Mouse (Mus musculus): Measurements from ENCODE around the gene Gpr84. TPM values are rescaled to one million over a fixed set of nuclear protein-coding genes. Genes with fewer than 3 reads are reported as not detected.

Gene Gpr84
- total RNA-seq, 2 experiments from 2014 or later = 0.96 to 1.3 TPM

Other genes starting within 250 kb of the Gpr84 start
- gene Smug1, start 143.5 kb downstream of the Gpr84 start, total RNA-seq (2015; ENCODE audit: low replicate concordance) = 1.5 TPM in 1 of 2 replicates, not detected in the other
- gene Smug1, start 143.5 kb downstream of the Gpr84 start, total RNA-seq (2017; ENCODE audit: low replicate concordance) = 0.70 and 1.0 TPM in 2 replicates
- gene Cbx5, start 70.8 kb downstream of the Gpr84 start, total RNA-seq (2015; ENCODE audit: low replicate concordance) = 42.0 and 42.1 TPM in 2 replicates
- 49.5 and 57.4 TPM in 2 replicates for gene Cbx5, start 70.8 kb downstream of the Gpr84 start, total RNA-seq (2017; ENCODE audit: low replicate concordance)
- gene Hnrnpa1, start 70.2 kb downstream of the Gpr84 start, total RNA-seq (2015; ENCODE audit: low replicate concordance) = 130 and 135 TPM in 2 replicates
- 189 and 286 TPM in 2 replicates for gene Hnrnpa1, start 70.2 kb downstream of the Gpr84 start, total RNA-seq (2017; ENCODE audit: low replicate concordance)
- gene Nfe2, start 52.2 kb downstream of the Gpr84 start, total RNA-seq (2015; ENCODE audit: low replicate concordance) = 449 and 473 TPM in 2 replicates
- gene Nfe2, start 52.2 kb downstream of the Gpr84 start, total RNA-seq (2017; ENCODE audit: low replicate concordance) = 629 and 671 TPM in 2 replicates
- gene Copz1, start 37.9 kb downstream of the Gpr84 start, total RNA-seq (2015; ENCODE audit: low replicate concordance) = 123 and 131 TPM in 2 replicates
- gene Copz1, start 37.9 kb downstream of the Gpr84 start, total RNA-seq (2017; ENCODE audit: low replicate concordance) = 54.0 and 56.5 TPM in 2 replicates
- 2.9 and 5.6 TPM in 2 replicates for gene Zfp385a, start 29.5 kb upstream of the Gpr84 start, total RNA-seq (2015; ENCODE audit: low replicate concordance)
- gene Zfp385a, start 29.5 kb upstream of the Gpr84 start, total RNA-seq (2017; ENCODE audit: low replicate concordance) = 0.68 and 0.84 TPM in 2 replicates
- gene Itga5, start 56.2 kb upstream of the Gpr84 start, total RNA-seq (2015; ENCODE audit: low replicate concordance) = 2.5 and 7.9 TPM in 2 replicates
- 2.4 TPM in 2 replicates for gene Itga5, start 56.2 kb upstream of the Gpr84 start, total RNA-seq (2017; ENCODE audit: low replicate concordance)
- 10.4 TPM in 1 of 2 replicates, not detected in the other for gene Gtsf1, start 119.9 kb upstream of the Gpr84 start, total RNA-seq (2015; ENCODE audit: low replicate concordance)
- gene Gtsf1, start 119.9 kb upstream of the Gpr84 start, total RNA-seq (2017; ENCODE audit: low replicate concordance) = not detected in 2 replicates
- gene Gtsf2, start 137.9 kb upstream of the Gpr84 start, total RNA-seq (2015; ENCODE audit: low replicate concordance) = not detected in 2 replicates
- gene Gtsf2, start 137.9 kb upstream of the Gpr84 start, total RNA-seq (2017; ENCODE audit: low replicate concordance) = not detected in 2 replicates
- 21.5 and 35.4 TPM in 2 replicates for gene Nckap1l, start 143.2 kb upstream of the Gpr84 start, total RNA-seq (2015; ENCODE audit: low replicate concordance)
- 27.9 and 28.0 TPM in 2 replicates for gene Nckap1l, start 143.2 kb upstream of the Gpr84 start, total RNA-seq (2017; ENCODE audit: low replicate concordance)
- 1.9 and 4.6 TPM in 2 replicates for gene Pde1b, start 192.4 kb upstream of the Gpr84 start, total RNA-seq (2015; ENCODE audit: low replicate concordance)
- gene Pde1b, start 192.4 kb upstream of the Gpr84 start, total RNA-seq (2017; ENCODE audit: low replicate concordance) = 1.5 and 2.0 TPM in 2 replicates
- not detected in 2 replicates for gene Ppp1r1a, start 227.4 kb upstream of the Gpr84 start, total RNA-seq (2015; ENCODE audit: low replicate concordance)
- gene Ppp1r1a, start 227.4 kb upstream of the Gpr84 start, total RNA-seq (2017; ENCODE audit: low replicate concordance) = not detected in 2 replicates